Mouse (Mus musculus): ENCODE results near the gene Pramel6. TPM values are rescaled to one million over a fixed set of nuclear protein-coding genes. Genes with fewer than 3 reads are reported as not detected.

The Pramel6 gene
- not detected for total RNA-seq (2023)

DNA sequence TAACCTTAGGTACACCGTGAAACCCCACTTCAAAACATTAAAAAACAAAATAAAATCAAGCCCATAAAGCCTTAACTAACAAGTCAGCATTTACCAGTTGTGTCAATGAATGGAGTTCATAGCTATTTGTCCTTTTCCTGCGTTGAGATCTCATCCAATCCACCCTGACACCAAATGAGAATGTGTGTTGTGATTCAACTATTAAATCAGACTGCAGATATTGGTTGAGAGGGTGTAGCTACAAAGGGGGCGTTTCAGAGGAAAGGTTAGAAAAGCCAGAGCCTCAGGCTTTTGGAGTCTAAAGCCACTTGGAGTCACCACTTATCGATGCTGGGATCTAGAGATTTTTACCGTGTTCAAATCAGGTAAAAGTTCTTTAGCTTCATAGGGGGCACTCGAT is at the start of gene Pramel6:
Pramel6 (plus strand) TSS at position 301 of the 400 bp plus-strand sequence.

DNA sequence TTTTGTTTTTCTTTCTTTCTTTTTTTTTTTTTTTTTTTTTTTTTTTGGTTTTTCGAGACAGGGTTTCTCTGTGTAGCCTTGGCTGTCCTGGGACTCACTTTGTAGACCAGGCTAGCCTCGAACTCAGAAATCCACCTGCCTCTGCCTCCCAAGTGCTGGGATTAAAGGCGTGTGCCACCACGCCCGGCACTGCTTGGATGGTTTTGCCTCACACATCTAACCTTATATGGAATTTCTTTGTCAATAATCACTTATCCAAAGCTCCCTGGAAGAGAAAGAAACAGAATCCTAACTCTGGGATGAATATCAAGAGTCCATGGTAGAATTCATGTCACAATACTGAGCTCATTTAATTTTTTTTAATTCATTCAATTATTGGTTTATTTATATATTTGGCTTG is 9.4 kb upstream of the Pramel6 start, which contains the start of gene Pramel7:
Pramel7 (minus strand) TSS at position 101 of the 400 bp plus-strand sequence.

DNA sequence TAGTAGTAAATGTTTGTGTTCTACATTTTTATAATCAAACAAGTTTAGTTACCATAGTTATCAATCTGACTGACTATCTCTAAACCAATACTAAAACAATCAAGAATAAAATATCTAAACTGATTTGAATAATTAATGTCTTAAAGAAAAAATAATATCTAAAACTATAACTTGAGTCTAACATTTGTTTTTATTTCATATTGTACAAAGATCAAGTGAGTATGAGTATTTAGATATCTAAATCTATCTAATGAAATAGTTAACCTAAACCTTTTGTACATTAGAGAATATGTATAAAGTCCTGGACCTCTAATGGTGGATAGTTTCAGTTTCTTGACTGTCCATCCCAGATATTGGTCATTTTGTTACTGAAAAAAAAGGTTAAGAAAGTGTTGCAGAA is 25.1 kb downstream of the Pramel6 start, which contains the start of gene Olfr153:
Olfr153 (plus strand) TSS at position 301 of the 400 bp plus-strand sequence.

DNA sequence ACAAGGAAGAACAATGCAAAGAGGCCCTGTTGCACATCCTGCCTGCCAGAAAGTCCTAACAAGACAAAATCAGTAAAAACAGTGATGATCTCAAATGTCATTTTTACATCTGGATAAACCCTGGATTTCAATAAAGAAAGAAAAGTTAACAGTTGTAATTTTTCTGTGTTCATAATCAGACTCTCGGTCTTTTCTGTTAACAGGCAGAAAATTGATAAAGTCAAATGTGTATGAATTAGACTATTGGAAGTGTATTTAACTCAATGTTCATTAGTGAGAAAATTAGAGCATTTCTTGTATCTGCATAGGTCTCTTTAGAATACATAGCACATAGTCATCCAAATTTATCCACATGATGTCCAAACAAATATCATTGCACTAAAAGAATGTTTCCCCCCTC is 39.1 kb downstream of the Pramel6 start, which contains the start of gene Olfr1128:
Olfr1128 (minus strand) TSS at position 101 of the 400 bp plus-strand sequence.

Other genes with a start within 250 kb of the Pramel6 start
- not detected for gene Olfr1116, start 239.0 kb upstream of the Pramel6 start, total RNA-seq (2023)
- gene Olfr1118, start 199.0 kb upstream of the Pramel6 start, total RNA-seq (2023) = not detected
- gene Olfr1120, start 151.8 kb upstream of the Pramel6 start, total RNA-seq (2023) = not detected
- gene Olfr1121, start 136.7 kb upstream of the Pramel6 start, total RNA-seq (2023) = not detected
- 0.38 TPM for gene Olfr1122, start 120.7 kb upstream of the Pramel6 start, total RNA-seq (2023)
- gene Olfr1123, start 89.9 kb upstream of the Pramel6 start, total RNA-seq (2023) = not detected
- not detected for gene Olfr1124, start 76.3 kb upstream of the Pramel6 start, total RNA-seq (2023)
- gene Olfr1126, start 52.6 kb upstream of the Pramel6 start, total RNA-seq (2023) = not detected
- not detected for gene Pramel7, start 9.5 kb upstream of the Pramel6 start, total RNA-seq (2023)
- gene Olfr153, start 25.2 kb downstream of the Pramel6 start, total RNA-seq (2023) = not detected
- not detected for gene Olfr1128, start 39.0 kb downstream of the Pramel6 start, total RNA-seq (2023)
- gene Olfr1129, start 67.3 kb downstream of the Pramel6 start, total RNA-seq (2023) = not detected
- not detected for gene Olfr1130, start 99.6 kb downstream of the Pramel6 start, total RNA-seq (2023)
- not detected for gene Olfr1131, start 120.5 kb downstream of the Pramel6 start, total RNA-seq (2023)
- gene Olfr1132, start 131.0 kb downstream of the Pramel6 start, total RNA-seq (2023) = not detected
- gene Olfr1133, start 140.8 kb downstream of the Pramel6 start, total RNA-seq (2023) = not detected
- not detected for gene Olfr1134, start 151.9 kb downstream of the Pramel6 start, total RNA-seq (2023)
- not detected for gene Olfr1135, start 167.1 kb downstream of the Pramel6 start, total RNA-seq (2023)
- not detected for gene Olfr1136, start 187.4 kb downstream of the Pramel6 start, total RNA-seq (2023)
- not detected for gene Olfr1137, start 206.6 kb downstream of the Pramel6 start, total RNA-seq (2023)
- gene Olfr1138, start 233.4 kb downstream of the Pramel6 start, total RNA-seq (2023) = not detected
- gene Olfr1140, start 237.2 kb downstream of the Pramel6 start, total RNA-seq (2023) = not detected
- gene Olfr1141, start 247.4 kb downstream of the Pramel6 start, total RNA-seq (2023) = not detected